Mouse (Mus musculus): Measurements from ENCODE around the gene Gpbp1. TPM values are rescaled to one million over a fixed set of nuclear protein-coding genes. Genes with fewer than 3 reads are reported as not detected.

Gene Gpbp1
- polyA plus RNA-seq, 1 experiment = 20.3 TPM

DNA sequence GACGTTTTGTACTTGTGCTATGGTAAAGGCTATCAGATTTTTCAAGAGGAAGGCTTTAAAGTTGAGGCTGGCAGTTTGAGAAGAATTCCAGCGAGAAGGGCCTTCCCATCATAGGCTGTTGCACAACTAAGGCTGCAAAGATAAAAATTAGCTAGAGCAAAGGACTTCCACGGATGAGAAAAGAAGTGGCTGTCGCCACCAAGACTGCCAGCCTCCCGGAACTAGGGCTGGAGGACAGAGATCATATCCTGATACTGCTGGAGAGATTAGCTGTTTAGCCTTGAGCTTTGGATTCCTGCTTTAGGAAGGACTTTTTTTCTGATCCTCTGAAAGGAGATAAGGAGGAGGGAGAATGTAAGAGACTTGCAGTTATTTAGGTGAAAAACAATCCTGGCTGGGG lies 28.4 kb upstream of the Gpbp1 start:
- no peaks in the 10 kb centered on the region for H3K79me2 ChIP-seq (ENCODE audit: control insufficient read depth, insufficient read depth)
- H3ac ChIP-seq (ENCODE audit: control insufficient read depth, insufficient read length) = no peak overlapping the region
- no peak overlapping the region for H3K4me3 ChIP-seq
- peaks cover 15% of the 10 kb centered on the region for H3K27me3 ChIP-seq (ENCODE audit: control insufficient read depth, insufficient read depth, insufficient read length)
- no peak overlapping the region for H3K4me2 ChIP-seq (ENCODE audit: low read depth)
- TF ChIP-seq USF1 (IDR thresholded peaks at IDR 0.05; ENCODE audit: low read depth) = no peak
- TF ChIP-seq MYOG (IDR thresholded peaks at IDR 0.05; ENCODE audit: control insufficient read depth in 1 of 3, insufficient read depth in 1 of 3, insufficient read length in 2 of 3, low read depth in 2 of 3) = no peak
- no peak for TF ChIP-seq E2F4 (IDR thresholded peaks at IDR 0.05; ENCODE audit: insufficient read depth)
- TF ChIP-seq REST (IDR thresholded peaks at IDR 0.05; ENCODE audit: insufficient read depth, insufficient read length) = no peak
- no peak for TF ChIP-seq POLR2AphosphoS2 (IDR thresholded peaks at IDR 0.05; ENCODE audit: insufficient read length, low read depth)
- no peak for TF ChIP-seq MAX (IDR thresholded peaks at IDR 0.05; ENCODE audit: low read depth)
- TF ChIP-seq CEBPB (IDR thresholded peaks at IDR 0.05; ENCODE audit: insufficient read depth, poor library complexity, severe bottlenecking) = no peak
- no peak for TF ChIP-seq TCF3 (IDR thresholded peaks at IDR 0.05; ENCODE audit: insufficient read length, low read depth)
- no peak for TF ChIP-seq MYOD1 (IDR thresholded peaks at IDR 0.05; ENCODE audit: control insufficient read depth in 1 of 3, insufficient read length in 2 of 3, low read depth in 2 of 3)
- no peak for TF ChIP-seq TCF12 (IDR thresholded peaks at IDR 0.05; ENCODE audit: insufficient read depth, poor library complexity, severe bottlenecking)
- TF ChIP-seq POLR2A (IDR thresholded peaks at IDR 0.05; ENCODE audit: insufficient read length, low read depth) = no peak
- no peak for TF ChIP-seq SRF (IDR thresholded peaks at IDR 0.05; ENCODE audit: control insufficient read depth, insufficient read length, low read depth)
- no peaks in the 10 kb centered on the region for H3K36me3 ChIP-seq (ENCODE audit: control insufficient read depth, insufficient read depth)

DNA sequence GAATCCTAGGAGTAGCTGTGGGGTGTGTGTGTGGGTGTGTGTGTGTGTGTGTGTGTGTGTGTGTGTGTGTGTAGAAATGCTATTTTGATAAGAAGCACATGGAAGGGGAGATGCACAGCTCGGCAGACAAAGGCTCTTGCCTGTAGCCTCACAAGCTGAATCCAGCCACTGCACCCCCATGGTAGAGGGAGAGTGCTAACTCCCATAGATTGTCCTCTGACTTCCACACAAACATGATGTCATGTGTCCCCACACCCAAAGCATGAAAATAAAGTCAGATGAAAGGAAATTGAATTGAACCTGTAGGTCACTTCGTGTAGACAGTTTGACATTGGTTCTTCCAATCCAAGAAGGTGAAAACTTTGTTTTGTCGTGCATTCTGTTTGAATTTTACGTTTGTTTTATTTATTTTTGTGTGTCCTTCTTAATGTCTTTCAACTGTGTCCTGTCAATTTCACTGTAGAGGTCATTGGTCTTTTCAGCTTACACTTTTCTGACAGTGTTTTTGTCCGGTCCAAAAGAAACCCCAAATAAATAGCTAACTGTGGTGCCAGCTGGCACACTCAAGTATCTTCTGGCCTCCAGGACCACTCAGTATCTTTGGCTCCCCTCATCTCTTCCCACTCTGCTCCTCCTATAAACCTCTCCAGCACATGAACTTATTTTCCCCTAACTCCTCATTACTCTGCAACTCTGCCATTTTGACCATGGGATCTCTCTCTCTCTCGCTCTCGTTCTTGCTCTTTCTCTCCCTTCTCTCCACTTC lies 26.7 kb upstream of the Gpbp1 start:
- TF ChIP-seq MYOD1 (IDR thresholded peaks at IDR 0.05; ENCODE audit: control insufficient read depth in 1 of 3, insufficient read length in 2 of 3, low read depth in 2 of 3) (no peak), E2F4 (IDR thresholded peaks at IDR 0.05; ENCODE audit: insufficient read depth) (no peak), POLR2A (IDR thresholded peaks at IDR 0.05; ENCODE audit: insufficient read length, low read depth) (no peak), REST (IDR thresholded peaks at IDR 0.05; ENCODE audit: insufficient read depth, insufficient read length) (no peak), CEBPB (IDR thresholded peaks at IDR 0.05; ENCODE audit: insufficient read depth, poor library complexity, severe bottlenecking) (no peak), USF1 (IDR thresholded peaks at IDR 0.05; ENCODE audit: low read depth) (no peak), TCF3 (IDR thresholded peaks at IDR 0.05; ENCODE audit: insufficient read length, low read depth) (no peak), TCF12 (IDR thresholded peaks at IDR 0.05; ENCODE audit: insufficient read depth, poor library complexity, severe bottlenecking) (no peak), MAX (IDR thresholded peaks at IDR 0.05; ENCODE audit: low read depth) (no peak), POLR2AphosphoS2 (IDR thresholded peaks at IDR 0.05; ENCODE audit: insufficient read length, low read depth) (no peak), SRF (IDR thresholded peaks at IDR 0.05; ENCODE audit: control insufficient read depth, insufficient read length, low read depth) (no peak), MYOG (IDR thresholded peaks at IDR 0.05; ENCODE audit: control insufficient read depth in 1 of 3, insufficient read depth in 1 of 3, insufficient read length in 2 of 3, low read depth in 2 of 3) (no peak)
- H3K4me3 ChIP-seq = no peak overlapping the region
- H3K4me2 ChIP-seq (ENCODE audit: low read depth) = no peak overlapping the region
- no peaks in the 10 kb centered on the region for H3K79me2 ChIP-seq (ENCODE audit: control insufficient read depth, insufficient read depth)
- no peak overlapping the region for H3ac ChIP-seq (ENCODE audit: control insufficient read depth, insufficient read length)
- peaks cover 15% of the 10 kb centered on the region for H3K27me3 ChIP-seq (ENCODE audit: control insufficient read depth, insufficient read depth, insufficient read length)
- no peaks in the 10 kb centered on the region for H3K36me3 ChIP-seq (ENCODE audit: control insufficient read depth, insufficient read depth)

DNA sequence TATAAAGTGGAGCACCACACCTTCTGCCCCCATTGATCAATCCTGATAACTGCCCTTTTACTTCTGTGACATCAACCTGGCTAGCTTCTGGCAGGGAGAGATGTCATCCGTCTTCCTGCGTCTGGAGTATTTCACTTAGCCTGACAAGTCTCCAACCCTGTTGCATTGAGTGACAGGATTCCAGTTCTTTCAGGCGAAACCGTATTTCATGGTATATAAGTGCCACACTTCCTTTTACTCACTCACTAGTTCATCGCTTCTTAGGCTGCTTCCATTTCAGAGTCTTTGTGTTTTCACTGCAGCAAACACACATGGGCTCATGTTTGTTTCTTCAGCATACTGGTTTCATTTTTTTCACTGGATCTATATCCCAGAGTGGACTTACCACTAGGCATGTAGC lies 19.5 kb upstream of the Gpbp1 start:
- H3K27me3 ChIP-seq (ENCODE audit: control insufficient read depth, insufficient read depth, insufficient read length) = no peaks in the 10 kb centered on the region
- no peak overlapping the region for H3K4me3 ChIP-seq
- TF ChIP-seq E2F4 (IDR thresholded peaks at IDR 0.05; ENCODE audit: insufficient read depth) (no peak), USF1 (IDR thresholded peaks at IDR 0.05; ENCODE audit: low read depth) (no peak), CEBPB (IDR thresholded peaks at IDR 0.05; ENCODE audit: insufficient read depth, poor library complexity, severe bottlenecking) (no peak)
- H3ac ChIP-seq (ENCODE audit: control insufficient read depth, insufficient read length) = no peak overlapping the region
- H3K79me2 ChIP-seq (ENCODE audit: control insufficient read depth, insufficient read depth) = no peaks in the 10 kb centered on the region
- no peak overlapping the region for H3K4me2 ChIP-seq (ENCODE audit: low read depth)
- H3K36me3 ChIP-seq (ENCODE audit: control insufficient read depth, insufficient read depth) = no peaks in the 10 kb centered on the region

DNA sequence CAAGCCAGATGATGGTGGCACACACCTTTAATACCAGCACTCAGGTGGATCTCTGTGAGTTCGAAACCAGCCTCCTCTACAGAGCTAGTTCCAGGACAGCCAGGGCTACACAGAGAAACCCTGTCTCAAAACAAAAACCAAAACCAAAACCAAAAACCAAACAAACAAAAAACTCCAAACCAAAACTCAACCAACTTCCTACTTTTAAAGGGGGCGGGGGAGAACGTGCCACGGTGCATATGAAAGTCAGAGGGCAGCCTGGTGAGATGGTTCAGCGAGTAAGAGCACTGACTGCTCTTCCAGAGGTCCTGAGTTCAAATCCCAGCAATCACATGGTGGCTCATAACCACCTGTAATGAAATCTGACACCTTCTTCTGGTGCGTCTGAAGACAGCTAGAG lies 18.7 kb upstream of the Gpbp1 start:
- Histone ChIP-seq H3K27me3 (ENCODE audit: control insufficient read depth, insufficient read depth, insufficient read length) (no peaks in the 10 kb centered on the region), H3K79me2 (ENCODE audit: control insufficient read depth, insufficient read depth) (no peaks in the 10 kb centered on the region), H3K4me3 (no peak overlapping the region), H3ac (ENCODE audit: control insufficient read depth, insufficient read length) (no peak overlapping the region), H3K36me3 (ENCODE audit: control insufficient read depth, insufficient read depth) (no peaks in the 10 kb centered on the region), H3K4me2 (ENCODE audit: low read depth) (no peak overlapping the region)
- no peak for TF ChIP-seq POLR2AphosphoS2 (IDR thresholded peaks at IDR 0.05; ENCODE audit: insufficient read length, low read depth)
- TF ChIP-seq POLR2A (IDR thresholded peaks at IDR 0.05; ENCODE audit: insufficient read length, low read depth) = no peak

DNA sequence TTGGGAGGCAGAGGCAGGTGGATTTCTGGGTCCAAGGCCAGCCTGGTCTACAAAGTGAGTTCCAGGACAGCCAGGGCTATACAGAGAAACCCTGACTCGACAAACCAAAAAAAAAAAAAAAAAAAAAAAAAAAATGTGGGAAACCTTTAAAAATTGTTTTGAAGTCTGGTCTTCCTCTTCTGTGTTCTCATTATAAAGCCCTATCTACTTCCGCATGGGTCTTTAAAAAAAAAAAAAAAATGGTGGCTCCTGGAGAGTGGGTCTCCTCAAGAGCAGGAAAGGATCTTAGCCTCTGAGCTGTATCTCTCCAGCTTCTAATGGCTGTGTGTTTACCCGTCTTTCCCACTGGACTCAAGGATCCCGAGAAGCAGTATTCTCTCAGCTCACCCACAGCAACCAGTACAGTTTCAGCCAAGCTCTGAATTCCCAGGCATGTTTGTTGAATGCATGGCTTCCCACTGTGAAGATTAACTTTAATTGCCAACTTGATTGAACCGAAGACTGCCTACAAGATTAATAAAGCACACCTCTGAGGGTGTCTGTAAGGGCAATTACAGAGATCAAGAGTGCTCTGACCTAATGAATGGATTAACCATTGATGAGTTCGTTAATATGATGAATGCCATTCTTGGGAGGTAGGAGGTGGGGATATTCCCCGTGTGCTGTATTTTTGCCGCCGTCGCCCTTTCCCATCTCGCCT lies 4.6 kb upstream of the Gpbp1 start:
- TF ChIP-seq POLR2A (IDR thresholded peaks at IDR 0.05; ENCODE audit: insufficient read length, low read depth) (no peak), USF1 (IDR thresholded peaks at IDR 0.05; ENCODE audit: low read depth) (no peak), TCF3 (IDR thresholded peaks at IDR 0.05; ENCODE audit: insufficient read length, low read depth) (no peak)
- Histone ChIP-seq H3ac (ENCODE audit: control insufficient read depth, insufficient read length) (no peak overlapping the region), H3K4me3 (no peak overlapping the region), H3K36me3 (ENCODE audit: control insufficient read depth, insufficient read depth) (no peaks in the 10 kb centered on the region), H3K27me3 (ENCODE audit: control insufficient read depth, insufficient read depth, insufficient read length) (peaks cover 15% of the 10 kb centered on the region), H3K4me2 (ENCODE audit: low read depth) (no peak overlapping the region), H3K79me2 (ENCODE audit: control insufficient read depth, insufficient read depth) (no peaks in the 10 kb centered on the region)

All from myocyte (in vitro differentiated cells).